Mouse (Mus musculus): ENCODE data around the gene Sox13.

The Sox13 gene

GRCm38 (mm10) chr1:133400014-133400725 lies 24.0 kb downstream of the Sox13 start:
- DNase-seq (ENCODE audit: low spot score): no peak

GRCm38 (mm10) chr1:133397483-133398237 lies 26.5 kb downstream of the Sox13 start:
- no peak for DNase-seq (ENCODE audit: low spot score)

GRCm38 (mm10) chr1:133397094-133397482 lies 27.1 kb downstream of the Sox13 start:
- no peak for DNase-seq (ENCODE audit: low spot score)

- no peak for DNase-seq (ENCODE audit: low spot score)
Observed at GRCm38 (mm10) chr1:133396693-133397092, 27.5 kb downstream of the Sox13 start.

GRCm38 (mm10) chr1:133394702-133395101 lies 29.5 kb downstream of the Sox13 start:
- no peak for DNase-seq (ENCODE audit: low spot score)

GRCm38 (mm10) chr1:133387539-133388268 lies 36.5 kb downstream of the Sox13 start:
- no peak for DNase-seq (ENCODE audit: low spot score)

- no peak for DNase-seq (ENCODE audit: low spot score)
Observed at GRCm38 (mm10) chr1:133386209-133386608, 38.0 kb downstream of the Sox13 start.

- peak; percentile 56 for DNase-seq (ENCODE audit: low spot score)
Observed at GRCm38 (mm10) chr1:133385506-133385905, 38.7 kb downstream of the Sox13 start.

GRCm38 (mm10) chr1:133383157-133383783 lies 40.9 kb downstream of the Sox13 start:
- DNase-seq (ENCODE audit: low spot score): no peak

- DNase-seq (ENCODE audit: low spot score): no peak
Observed at GRCm38 (mm10) chr1:133382552-133383155, 41.5 kb downstream of the Sox13 start.

GRCm38 (mm10) chr1:133382008-133382407 lies 42.2 kb downstream of the Sox13 start:
- DNase-seq (ENCODE audit: low spot score): peak; percentile 58

- no peak for DNase-seq (ENCODE audit: low spot score)
Observed at GRCm38 (mm10) chr1:133380347-133381065, 43.7 kb downstream of the Sox13 start.

- no peak for DNase-seq (ENCODE audit: low spot score)
Observed at GRCm38 (mm10) chr1:133379986-133380320, 44.2 kb downstream of the Sox13 start.

GRCm38 (mm10) chr1:133379254-133379985 lies 44.8 kb downstream of the Sox13 start:
- no peak for DNase-seq (ENCODE audit: low spot score)

- DNase-seq (ENCODE audit: low spot score): no peak
Observed at GRCm38 (mm10) chr1:133377547-133377946, 46.6 kb downstream of the Sox13 start.

GRCm38 (mm10) chr1:133375696-133376346 lies 48.4 kb downstream of the Sox13 start:
- DNase-seq (ENCODE audit: low spot score): no peak

- no peak for DNase-seq (ENCODE audit: low spot score)
Observed at GRCm38 (mm10) chr1:133372113-133372512, 52.1 kb downstream of the Sox13 start.

- no peak for DNase-seq (ENCODE audit: low spot score)
Observed at GRCm38 (mm10) chr1:133371431-133371830, 52.7 kb downstream of the Sox13 start.

GRCm38 (mm10) chr1:133370352-133370751 lies 53.8 kb downstream of the Sox13 start:
- no peak for DNase-seq (ENCODE audit: low spot score)

GRCm38 (mm10) chr1:133368644-133369043 lies 55.5 kb downstream of the Sox13 start:
- no peak for DNase-seq (ENCODE audit: low spot score)

Data from c-Kit-positive CD71-positive TER-119-positive erythroid progenitor cells, embryonic 14.5 days (primary cell).